Mouse (Mus musculus): ENCODE data around the gene Nphp4. TPM values are rescaled to one million over a fixed set of nuclear protein-coding genes. Genes with fewer than 3 reads are reported as not detected.

Nphp4 gene
- total RNA-seq, 2 experiments from 2014 or later: 0.31 to 0.77 TPM

- peak; percentile 89 for ATAC-seq (replicated peaks; ENCODE audit: poor library complexity, severe bottlenecking)
These were observed 1.1 kb downstream of the Nphp4 start, which contains the start of gene Kcnab2 for GRCm38 (mm10) chr4:152477466-152478223. Gene Kcnab2, minus strand, starts transcription at chr4:152477871.

- no peak for ATAC-seq (replicated peaks; ENCODE audit: poor library complexity, severe bottlenecking)
These were observed 1.7 kb downstream of the Nphp4 start for GRCm38 (mm10) chr4:152478224-152478567.

- ATAC-seq (replicated peaks; ENCODE audit: poor library complexity, severe bottlenecking): no peak
These were observed 3.9 kb downstream of the Nphp4 start for GRCm38 (mm10) chr4:152480426-152480825.

DNA sequence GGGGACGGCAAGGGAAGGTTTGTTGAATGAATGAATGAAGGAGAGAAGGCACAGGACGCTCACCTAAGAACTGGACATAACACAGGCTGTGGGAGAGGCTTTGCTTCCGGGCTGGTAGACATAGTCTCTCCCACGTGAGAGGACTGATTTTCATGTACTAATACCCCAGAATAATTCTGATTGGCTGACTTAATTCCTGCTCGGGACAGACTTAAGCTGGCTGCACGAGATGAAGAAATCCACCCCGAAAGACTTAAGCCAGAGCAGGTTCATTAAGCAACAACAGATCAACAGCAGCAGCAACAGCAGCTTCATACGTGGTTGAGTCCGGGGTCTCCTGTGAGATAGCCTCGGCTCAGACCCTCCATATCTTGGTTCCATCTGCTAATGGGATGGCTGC is 11.5 kb downstream of the Nphp4 start:
- ATAC-seq (replicated peaks; ENCODE audit: poor library complexity, severe bottlenecking): no peak

DNA sequence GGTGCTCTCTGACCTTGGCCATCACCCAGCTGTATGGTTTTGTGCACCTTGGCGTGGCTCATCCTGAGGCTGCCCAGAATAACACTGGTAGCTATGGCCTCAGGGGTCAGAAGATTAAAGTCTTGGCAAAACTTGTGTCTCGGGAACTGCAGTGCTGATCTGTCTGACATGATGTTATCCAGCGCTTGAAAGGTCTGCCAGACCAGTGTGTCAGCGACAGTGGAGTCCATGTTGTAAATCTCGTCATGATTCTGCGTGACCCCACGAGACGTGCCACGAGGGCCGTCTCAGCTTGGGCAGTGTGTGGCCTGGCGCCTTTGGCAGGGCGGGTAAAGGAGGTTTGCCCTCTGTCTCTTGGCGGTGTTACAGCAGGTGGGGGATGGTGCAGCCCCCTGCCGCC is 13.8 kb downstream of the Nphp4 start:
- ATAC-seq (replicated peaks; ENCODE audit: poor library complexity, severe bottlenecking): no peak

DNA sequence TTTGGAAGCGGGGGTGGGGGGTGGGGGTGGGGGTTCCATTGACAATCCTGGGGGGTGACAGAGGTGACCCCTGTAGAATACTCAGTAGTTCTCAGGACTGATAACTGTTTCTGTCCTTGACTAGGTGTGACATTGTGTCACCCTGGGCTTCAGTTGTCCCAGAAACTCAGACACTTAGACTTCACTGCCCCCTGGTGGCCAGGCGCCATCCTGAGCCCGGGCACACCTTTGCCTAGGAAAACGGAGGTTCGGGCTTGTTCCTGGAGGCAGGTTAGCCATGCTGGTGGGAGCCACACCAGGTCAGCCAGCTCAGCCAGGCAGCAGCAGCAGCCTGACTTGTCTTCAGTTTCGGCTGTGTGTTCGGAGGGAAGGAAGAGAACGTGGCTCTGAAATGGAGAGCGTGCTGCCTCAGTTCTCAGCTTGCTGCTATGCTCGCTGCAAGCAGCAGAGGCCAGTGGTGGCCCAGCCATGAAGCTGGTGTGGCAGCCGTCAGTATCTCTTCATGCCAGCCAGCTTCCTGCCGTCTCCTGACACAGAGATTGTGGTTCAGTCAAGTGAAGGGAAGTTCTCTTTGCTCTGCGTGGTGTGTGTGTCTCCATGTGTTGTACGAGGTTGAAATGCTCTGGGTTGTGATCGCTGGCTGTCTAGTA is 14.9 kb downstream of the Nphp4 start:
- ATAC-seq (replicated peaks; ENCODE audit: poor library complexity, severe bottlenecking): peak; percentile 80

- no peak for ATAC-seq (replicated peaks; ENCODE audit: poor library complexity, severe bottlenecking)
These were observed 17.9 kb downstream of the Nphp4 start for GRCm38 (mm10) chr4:152494360-152494879.

DNA sequence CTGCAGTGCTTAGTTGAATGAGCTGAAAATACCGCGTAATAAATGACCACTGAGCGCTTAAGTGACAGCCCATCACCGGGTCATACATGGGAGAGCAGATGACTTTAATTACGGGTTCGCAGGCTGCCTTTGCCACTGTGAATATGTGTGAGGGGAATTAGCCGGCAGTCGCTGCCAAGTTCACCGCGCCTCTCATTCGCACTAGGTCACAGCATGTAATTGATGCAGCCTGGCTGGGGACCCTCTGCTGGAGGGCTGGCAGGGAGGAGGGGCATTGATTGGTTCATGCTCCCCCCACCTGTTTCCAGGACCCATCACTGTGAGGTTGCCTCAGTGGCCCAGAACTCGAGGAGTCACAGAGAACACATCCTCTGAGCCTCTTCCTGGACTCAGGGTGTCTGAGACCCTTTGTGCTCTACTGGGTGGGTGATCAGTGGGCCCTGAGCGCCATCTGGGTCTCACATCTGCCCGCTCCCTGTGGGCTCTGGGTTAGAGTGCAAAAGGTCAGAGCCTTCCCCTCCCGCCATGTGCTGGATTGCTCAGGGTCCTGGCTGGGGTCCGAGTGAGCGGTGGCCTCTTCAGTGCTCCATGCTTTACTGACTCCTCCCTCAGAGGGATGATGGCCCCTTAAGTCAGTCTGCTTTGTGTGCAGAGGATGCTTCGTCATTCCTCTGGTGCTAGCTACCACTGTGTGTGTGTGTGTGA is 35.9 kb downstream of the Nphp4 start:
- ATAC-seq (replicated peaks; ENCODE audit: poor library complexity, severe bottlenecking): no peak

DNA sequence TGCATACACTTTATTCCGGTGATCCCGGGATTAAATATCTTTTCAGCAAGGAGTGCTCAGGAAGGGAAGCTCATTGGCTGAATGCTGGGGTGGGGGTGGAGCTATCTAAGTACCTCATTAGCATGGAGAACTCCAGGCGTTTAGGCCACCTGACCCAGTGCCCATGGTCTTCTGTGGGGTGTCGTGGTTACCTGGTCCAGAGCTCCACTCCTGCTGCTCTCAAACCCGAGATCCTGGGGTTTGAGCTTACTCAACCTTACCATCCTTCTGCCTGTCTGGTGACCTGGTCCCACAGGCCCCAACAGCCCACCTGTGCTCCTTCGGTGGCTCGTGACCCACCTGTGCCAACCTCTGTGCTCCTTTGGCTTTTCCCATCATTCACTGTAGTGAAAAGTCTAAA is 38.4 kb downstream of the Nphp4 start:
- no peak for ATAC-seq (replicated peaks; ENCODE audit: poor library complexity, severe bottlenecking)

DNA sequence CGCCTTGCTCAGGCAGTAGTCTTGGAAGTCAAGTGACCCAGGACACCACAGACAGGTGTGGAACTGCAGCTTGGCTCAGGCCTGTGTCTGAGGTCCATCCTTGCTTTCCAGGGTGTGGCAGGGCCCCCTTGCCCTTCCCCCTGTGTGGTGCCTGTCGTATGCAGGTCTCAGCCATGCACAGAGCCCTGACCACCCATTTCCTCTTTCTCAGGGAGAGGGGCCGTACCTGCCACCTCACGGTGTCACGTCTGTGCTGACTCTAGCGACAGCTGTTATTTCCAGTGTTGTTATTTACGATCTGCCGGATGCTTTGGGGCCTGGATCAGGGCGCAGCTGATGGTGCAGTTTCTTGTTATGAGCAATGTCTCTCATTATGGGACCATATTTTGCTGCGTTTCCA is 42.6 kb downstream of the Nphp4 start:
- ATAC-seq (replicated peaks; ENCODE audit: poor library complexity, severe bottlenecking): no peak

DNA sequence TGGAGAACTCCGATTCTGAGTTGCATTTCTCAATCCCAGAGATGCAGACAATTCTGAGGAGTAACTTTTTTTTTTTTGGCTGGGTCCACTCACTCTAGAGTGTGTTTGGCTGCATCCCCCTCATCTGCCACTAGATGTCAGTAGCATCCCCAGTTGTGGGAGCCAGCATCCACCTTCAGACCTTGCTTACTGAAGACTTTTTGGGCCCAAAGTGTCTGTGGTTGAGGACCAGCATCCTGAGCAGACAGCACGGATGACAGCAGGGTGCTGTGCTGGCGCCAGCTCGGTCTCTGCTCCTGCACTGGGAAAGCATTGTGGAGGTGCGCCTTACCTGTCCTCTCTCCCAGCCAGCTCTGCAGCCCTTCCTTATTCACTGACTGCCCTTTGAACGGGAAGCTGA is 43.6 kb downstream of the Nphp4 start:
- peak; percentile 82 for ATAC-seq (replicated peaks; ENCODE audit: poor library complexity, severe bottlenecking)

GRCm38 (mm10) chr4:152532872-152533271 is 56.4 kb downstream of the Nphp4 start:
- no peak for ATAC-seq (replicated peaks; ENCODE audit: poor library complexity, severe bottlenecking)

- no peak for ATAC-seq (replicated peaks; ENCODE audit: poor library complexity, severe bottlenecking)
These were observed 63.2 kb downstream of the Nphp4 start for GRCm38 (mm10) chr4:152539756-152540155.

DNA sequence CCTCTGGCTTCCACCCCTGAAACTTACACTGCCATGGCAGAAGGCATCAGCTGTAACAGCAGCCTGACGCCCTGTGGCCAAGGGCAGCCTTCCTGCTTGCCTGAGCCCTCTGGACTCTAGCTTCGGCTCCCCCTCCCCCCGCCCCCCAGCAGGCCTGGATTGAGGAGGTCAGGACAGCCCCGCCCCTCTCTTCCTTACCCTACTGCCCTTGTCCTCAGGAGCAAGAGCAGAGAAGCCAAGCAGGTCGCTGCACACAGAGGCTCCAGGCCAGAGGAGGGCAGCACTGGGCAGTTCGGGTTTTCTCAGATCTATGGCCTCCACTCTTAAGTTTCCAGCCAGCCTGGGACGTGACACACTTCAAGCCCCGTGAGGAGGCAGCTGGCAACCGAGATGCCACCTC is 64.7 kb downstream of the Nphp4 start:
- no peak for ATAC-seq (replicated peaks; ENCODE audit: poor library complexity, severe bottlenecking)

- ATAC-seq (replicated peaks; ENCODE audit: poor library complexity, severe bottlenecking): no peak
These were observed 65.9 kb downstream of the Nphp4 start for GRCm38 (mm10) chr4:152542447-152542846.

GRCm38 (mm10) chr4:152546481-152546880 is 70.0 kb downstream of the Nphp4 start:
- no peak for ATAC-seq (replicated peaks; ENCODE audit: poor library complexity, severe bottlenecking)

- ATAC-seq (replicated peaks; ENCODE audit: poor library complexity, severe bottlenecking): no peak
These were observed 71.6 kb downstream of the Nphp4 start for GRCm38 (mm10) chr4:152547886-152548663.

GRCm38 (mm10) chr4:152549507-152550202 is 73.1 kb downstream of the Nphp4 start:
- no peak for ATAC-seq (replicated peaks; ENCODE audit: poor library complexity, severe bottlenecking)

DNA sequence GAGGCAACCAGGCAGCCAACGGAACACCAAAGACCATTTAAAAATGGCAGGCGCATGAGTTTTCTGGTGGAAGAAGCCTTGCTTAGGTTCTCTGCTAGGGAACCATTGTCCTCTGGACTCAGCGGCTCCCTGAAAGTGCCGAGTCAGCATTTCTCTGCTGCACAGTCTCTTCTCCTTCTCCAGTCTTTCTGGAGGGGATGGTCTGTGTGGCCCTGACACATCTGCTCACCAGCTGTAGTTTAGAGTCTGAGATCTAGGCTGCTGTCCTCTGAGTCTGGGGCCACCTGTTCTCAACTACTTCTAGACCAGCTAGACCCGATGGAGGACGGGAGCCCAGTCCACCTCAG is 73.7 kb downstream of the Nphp4 start:
- no peak for ATAC-seq (replicated peaks; ENCODE audit: poor library complexity, severe bottlenecking)
